ENCODE assay signal across 1 mouse cellular context in genomic region chr7:81154960-81155359, GRCm38 (mm10).
TF ChIP-seq lines count a peak whose summit lies in the region.

No protein-coding gene starts in this region.

TF ChIP-seq in CH12.LX, 34 proteins besides CTCF, POLR2A, EP300 and RAD21 (continued from another document):
- TF ChIP-seq POLR2AphosphoS2 (IDR thresholded peaks at IDR 0.05; ENCODE audit: low read depth, low read length) (no peak), NELFE (IDR thresholded peaks at IDR 0.05; ENCODE audit: low read depth, low read length) (no peak; the same call in 1 of the 2 replicates)
